Mouse (Mus musculus) embryonic facial prominence, embryonic 13.5 days (tissue): ENCODE measurements at regions not wholly inside any gene's neighbourhood (a gene's known extent, or its start where the extent isn't known, plus 50 kb on each side); places are given as distances from the start of the nearest gene placed in this dataset.

Source experiments
- ATAC-seq: fragments of 200-750 bp; cut with Nextera tagmentation; 2 replicates; pipeline ENCODE4 v1.8.0; 2017; ENCODE audit warnings: low read depth; ENCODE audit not compliant: insufficient number of reproducible peaks, insufficient read depth, low FRiP score, low TSS enrichment
- H3K27ac ChIP-seq: fragments of 300-500 bp; sonication (generic); 2 replicates; pipeline ENCODE4 v1.5.1; 2015; ENCODE audit warnings: moderate library complexity, mild to moderate bottlenecking, inconsistent platforms
- H3K27me3 ChIP-seq: fragments of 300-500 bp; sonication (generic); 2 replicates; pipeline ENCODE4 v1.6.1; 2015; ENCODE audit warnings: mild to moderate bottlenecking, inconsistent platforms
- H3K36me3 ChIP-seq: fragments of 300-500 bp; sonication (generic); 2 replicates; pipeline ENCODE4 v1.6.1; 2015; ENCODE audit warnings: mild to moderate bottlenecking, inconsistent platforms
- H3K4me1 ChIP-seq: fragments of 300-500 bp; sonication (generic); 2 replicates; pipeline ENCODE4 v1.6.1; 2015; ENCODE audit warnings: inconsistent platforms
- H3K4me2 ChIP-seq: fragments of 300-500 bp; sonication (generic); 2 replicates; pipeline ENCODE4 v1.6.1; 2015; ENCODE audit warnings: moderate library complexity, mild to moderate bottlenecking, inconsistent platforms
- H3K4me3 ChIP-seq: fragments of 300-500 bp; sonication (generic); 2 replicates; pipeline ENCODE4 v1.5.1; 2015; ENCODE audit warnings: mild to moderate bottlenecking, inconsistent platforms
- H3K9ac ChIP-seq: fragments of 300-500 bp; sonication (generic); 2 replicates; pipeline ENCODE4 v1.6.1; 2015; ENCODE audit warnings: mild to moderate bottlenecking, inconsistent platforms
- H3K9me3 ChIP-seq: fragments of 300-500 bp; sonication (generic); 2 replicates; pipeline ENCODE4 v1.6.1; 2016; ENCODE audit warnings: inconsistent platforms
- WGBS: fragments of 180-500 bp; shearing (Covaris S2); methylation state at CpG from one replicate; pipeline ENCODE4 v1.1.7; 2015; ENCODE audit warnings: mixed read lengths; 5-methylcytosine and 5-hydroxymethylcytosine counted together

DNA sequence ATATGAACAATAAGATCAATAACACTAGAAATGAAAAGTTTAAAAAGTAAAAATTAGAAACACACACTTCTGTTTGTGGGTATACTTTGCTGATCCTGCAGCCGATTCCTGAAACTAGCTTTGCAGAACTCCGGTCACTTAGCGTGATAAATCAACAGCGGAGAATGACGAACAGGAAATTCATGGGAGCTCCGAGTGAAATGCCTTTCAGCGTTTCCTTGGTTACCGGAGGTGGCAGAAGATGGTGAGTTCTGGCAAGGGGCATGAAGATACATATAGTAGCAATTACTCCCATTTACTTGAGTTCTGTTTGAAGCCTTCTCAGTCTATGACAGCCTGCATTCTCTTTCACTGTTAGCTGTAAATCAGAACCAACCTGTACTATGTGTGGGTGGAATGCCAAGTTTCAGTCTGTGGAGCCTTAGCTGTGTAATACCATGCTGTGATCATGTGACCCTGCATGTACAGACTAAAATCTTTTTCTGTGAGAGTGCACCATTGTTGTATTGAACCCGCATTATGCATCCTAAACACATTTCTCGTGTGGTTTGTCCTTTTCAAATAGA is 109.0 kb upstream of the Itga1 start:
- Histone ChIP-seq H3K36me3 (no peaks in the 10 kb centered on the region), H3K9ac (no peak overlapping the region), H3K27me3 (no peaks in the 10 kb centered on the region), H3K9me3 (no peaks in the 10 kb centered on the region), H3K4me2 (no peak overlapping the region), H3K4me3 (no peak overlapping the region), H3K4me1 (no peaks in the 10 kb centered on the region), H3K27ac (no peak overlapping the region)
- no peak for ATAC-seq
- WGBS: 78% methylated on average over 10 of the region's 10 CpGs

DNA sequence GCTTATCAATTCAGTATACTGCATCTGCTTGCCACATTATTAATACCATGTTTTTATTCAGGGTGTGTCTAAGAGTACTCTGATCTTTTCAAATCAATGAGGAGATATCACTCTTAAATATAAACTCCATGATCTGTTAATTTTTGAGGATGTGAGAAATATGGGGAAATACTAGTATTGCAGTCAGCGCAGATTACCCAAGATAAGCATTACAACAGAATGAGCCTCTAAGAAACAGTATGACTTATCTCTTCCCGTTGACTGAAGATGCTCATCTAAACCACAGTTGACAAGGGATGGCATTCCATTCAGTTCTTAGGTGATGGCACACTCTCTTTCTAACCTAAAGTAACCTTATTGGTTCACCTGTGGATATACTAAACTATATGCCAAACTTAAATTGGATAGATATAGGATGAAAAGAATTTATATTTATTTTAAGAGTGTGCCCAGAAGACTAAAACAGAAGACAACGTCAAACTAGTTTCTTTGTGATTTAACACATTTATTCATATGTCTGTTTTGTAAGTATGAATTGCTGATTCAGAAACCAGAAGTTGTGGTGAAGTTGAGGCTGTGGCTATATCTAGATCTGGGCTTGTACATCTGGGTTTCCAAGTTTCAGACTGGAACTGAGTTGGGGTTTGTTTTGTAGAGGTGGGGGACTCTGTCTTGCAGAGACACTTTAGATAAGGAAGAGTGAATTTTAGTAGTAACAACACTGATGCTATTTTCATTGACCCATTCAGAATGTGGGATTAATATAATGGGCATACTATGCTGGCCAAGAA is 107.8 kb upstream of the Itga1 start:
- H3K9ac ChIP-seq: no peak overlapping the region
- no peaks in the 10 kb centered on the region for H3K27me3 ChIP-seq
- no peaks in the 10 kb centered on the region for H3K9me3 ChIP-seq
- no peaks in the 10 kb centered on the region for H3K36me3 ChIP-seq
- H3K27ac ChIP-seq: no peak overlapping the region
- no peak overlapping the region for H3K4me2 ChIP-seq
- WGBS: 90% methylated on average over 3 of the region's 3 CpGs
- no peak overlapping the region for H3K4me3 ChIP-seq
- ATAC-seq: no peak
- no peaks in the 10 kb centered on the region for H3K4me1 ChIP-seq

DNA sequence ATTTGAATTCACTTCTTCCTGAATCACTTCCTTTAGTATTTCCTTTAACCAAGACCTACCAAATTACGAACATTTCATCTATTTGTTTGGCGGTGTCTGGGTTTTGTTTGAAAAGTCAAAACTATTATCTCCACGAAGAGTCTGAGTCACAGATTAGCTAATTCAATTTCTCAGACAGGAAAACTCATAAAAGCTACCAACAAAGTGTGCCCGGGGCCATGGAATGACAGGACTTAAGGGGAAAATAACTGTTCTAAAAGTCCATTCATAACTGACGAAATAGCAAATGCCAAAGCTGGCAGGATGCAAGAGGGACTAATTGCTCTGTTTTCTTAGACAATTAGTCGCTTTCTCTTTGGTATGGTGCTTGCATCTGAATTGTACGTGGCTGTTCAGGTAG is 105.0 kb upstream of the Itga1 start:
- Histone ChIP-seq H3K9ac (no peak overlapping the region), H3K36me3 (no peaks in the 10 kb centered on the region), H3K27ac (no peak overlapping the region), H3K4me2 (no peak overlapping the region), H3K27me3 (no peaks in the 10 kb centered on the region), H3K4me3 (no peak overlapping the region), H3K4me1 (no peaks in the 10 kb centered on the region), H3K9me3 (no peaks in the 10 kb centered on the region)
- WGBS: 61% methylated on average over 7 of the region's 7 CpGs
- ATAC-seq: no peak

DNA sequence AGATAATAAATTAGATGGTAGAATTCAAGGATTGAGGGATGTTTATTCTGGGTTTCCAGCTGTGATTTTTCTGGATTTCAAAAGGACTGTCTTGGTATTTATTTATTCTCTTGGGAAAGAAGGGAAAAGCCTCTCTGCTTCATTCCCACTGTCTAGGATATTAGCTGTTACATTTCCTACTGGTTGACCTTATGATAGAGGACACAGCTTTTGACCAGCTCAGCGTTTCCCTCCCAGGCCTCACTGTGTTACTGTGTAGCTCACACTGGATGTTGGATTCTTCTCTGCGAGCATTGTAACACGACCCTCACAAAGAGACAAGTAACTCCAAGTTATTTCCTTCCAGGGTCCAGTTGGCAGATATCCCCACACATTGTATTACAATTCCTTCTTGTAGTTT is 97.4 kb upstream of the Itga1 start:
- Histone ChIP-seq H3K27ac (no peak overlapping the region), H3K36me3 (no peaks in the 10 kb centered on the region), H3K4me3 (no peak overlapping the region), H3K9ac (no peak overlapping the region), H3K27me3 (no peaks in the 10 kb centered on the region), H3K4me2 (no peak overlapping the region), H3K4me1 (0 out of 2 replicates have a peak, but pooled peaks cover 4% of the 10 kb centered on the region), H3K9me3 (no peaks in the 10 kb centered on the region)
- 35% methylated on average over 3 of the region's 3 CpGs for WGBS
- ATAC-seq: no peak

DNA sequence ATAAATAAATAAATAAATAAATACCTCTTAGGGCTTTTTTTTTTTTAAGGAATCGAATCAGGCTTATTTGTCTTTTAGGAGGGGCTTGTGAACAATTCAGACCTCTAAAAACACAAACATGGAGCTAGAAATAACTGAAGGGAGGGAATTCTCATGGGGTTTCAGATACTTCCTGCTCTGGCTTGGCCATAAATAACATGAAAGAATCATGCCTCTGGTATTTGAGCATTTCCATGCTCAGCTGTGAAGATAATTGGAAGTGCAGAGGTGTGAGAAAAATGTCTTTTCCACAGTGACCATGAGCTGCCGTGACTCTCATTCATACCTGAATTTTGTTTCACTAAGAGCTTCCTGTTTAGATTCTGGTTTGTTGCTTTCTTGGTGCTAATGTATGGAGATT is 86.3 kb upstream of the Itga1 start:
- WGBS: 68% methylated on average over 2 of the region's 2 CpGs
- ATAC-seq: no peak

DNA sequence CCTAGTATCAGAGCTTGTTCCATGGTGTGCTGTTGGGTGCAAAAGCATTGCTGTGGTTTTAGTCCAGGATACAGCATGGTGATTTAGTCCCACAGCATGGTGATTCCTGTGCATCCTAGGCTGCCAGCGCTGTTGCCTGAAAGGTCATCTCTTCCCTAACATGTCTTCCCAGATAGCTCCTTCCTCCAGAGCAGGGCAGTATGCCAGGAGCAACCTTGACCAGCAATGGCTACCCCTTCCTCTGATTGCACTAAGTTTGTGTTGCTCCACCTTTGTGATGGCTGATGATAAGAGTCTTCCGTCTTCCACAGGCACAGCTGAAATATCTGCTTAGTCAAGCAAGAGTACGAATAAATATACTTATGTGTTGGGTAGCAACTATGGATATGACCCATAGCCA is 85.6 kb upstream of the Itga1 start:
- ATAC-seq: no peak
- WGBS: 91% methylated on average over 3 of the region's 3 CpGs
- Histone ChIP-seq H3K9me3 (no peaks in the 10 kb centered on the region), H3K4me1 (no peaks in the 10 kb centered on the region), H3K9ac (no peak overlapping the region), H3K36me3 (no peaks in the 10 kb centered on the region), H3K4me2 (no peak overlapping the region), H3K4me3 (no peak overlapping the region), H3K27ac (no peak overlapping the region), H3K27me3 (no peaks in the 10 kb centered on the region)

More for the DNA sequence above, 86.3 kb upstream of the Itga1 start:
- Histone ChIP-seq H3K9me3 (no peaks in the 10 kb centered on the region), H3K4me1 (no peaks in the 10 kb centered on the region), H3K27ac (no peak overlapping the region), H3K4me3 (no peak overlapping the region), H3K4me2 (no peak overlapping the region), H3K9ac (no peak overlapping the region), H3K36me3 (no peaks in the 10 kb centered on the region), H3K27me3 (no peaks in the 10 kb centered on the region)

DNA sequence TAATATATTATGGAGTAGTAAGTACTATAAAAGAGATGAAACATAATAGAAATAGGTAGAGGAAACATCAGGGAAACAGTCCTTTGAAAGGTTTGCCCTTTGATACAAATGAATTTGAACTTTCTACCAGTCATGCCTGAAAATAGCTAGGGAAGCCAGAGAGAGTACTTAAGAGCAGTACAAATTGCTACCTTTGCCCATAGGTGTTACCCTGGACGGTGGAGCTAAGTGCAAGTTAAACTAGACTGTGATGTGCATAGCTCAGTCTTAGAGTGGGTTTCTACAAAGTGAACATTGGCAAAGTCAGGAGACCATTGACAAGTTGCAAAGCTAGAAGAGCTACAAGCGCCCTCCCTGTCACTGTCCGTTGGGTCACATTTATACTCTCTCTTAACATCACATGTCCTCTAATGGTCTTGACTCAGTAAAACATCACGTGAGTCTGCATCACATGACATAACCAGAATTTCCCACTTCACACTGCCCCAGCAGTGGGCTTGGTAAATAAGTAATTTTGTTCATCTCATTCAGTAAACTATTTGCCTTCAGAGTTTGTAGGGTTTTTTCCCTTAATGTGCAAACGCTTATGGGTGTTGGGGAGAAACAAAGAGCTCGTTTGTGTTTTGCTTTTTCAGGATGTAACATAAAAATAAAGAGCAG is 80.6 kb upstream of the Itga1 start:
- WGBS: 84% methylated on average over 6 of the region's 6 CpGs
- no peak for ATAC-seq
- Histone ChIP-seq H3K4me2 (no peak overlapping the region), H3K4me1 (no peaks in the 10 kb centered on the region), H3K36me3 (no peaks in the 10 kb centered on the region), H3K4me3 (no peak overlapping the region), H3K9me3 (no peaks in the 10 kb centered on the region), H3K27me3 (no peaks in the 10 kb centered on the region), H3K9ac (no peak overlapping the region), H3K27ac (no peak overlapping the region)

DNA sequence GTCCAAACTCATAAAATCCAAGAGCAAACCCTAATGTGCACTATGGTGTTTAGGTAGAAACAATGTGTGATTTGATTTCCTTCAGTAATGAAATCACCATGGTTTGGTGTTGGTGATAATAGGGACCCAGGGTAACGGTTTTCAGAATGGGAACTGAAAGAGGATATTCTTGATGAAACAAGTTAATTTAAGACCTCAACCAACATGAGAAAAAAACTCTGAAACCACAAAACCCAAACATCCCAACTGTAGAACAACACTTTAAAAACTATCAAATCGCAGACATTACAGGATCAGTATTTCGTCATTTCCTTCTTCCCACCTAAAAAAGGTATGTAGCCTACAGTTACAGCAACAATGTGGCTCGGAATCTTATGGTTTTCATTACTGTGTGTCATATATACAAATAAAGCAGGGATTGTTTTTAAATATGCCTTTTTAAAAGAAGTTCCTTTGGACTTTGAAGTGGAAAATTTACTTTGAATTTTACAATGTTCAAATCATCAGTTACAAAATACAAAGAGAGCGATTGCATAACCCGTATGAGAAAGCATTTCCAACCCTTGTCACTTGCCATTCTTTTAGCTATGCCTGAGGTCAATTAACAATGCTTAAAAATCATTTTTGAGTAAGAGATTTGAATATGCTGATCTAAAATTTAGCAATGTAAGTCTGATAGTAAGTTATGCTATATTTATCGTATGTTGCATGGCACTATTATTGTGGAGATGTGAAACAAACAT is 76.6 kb upstream of the Itga1 start:
- 72% methylated on average over 7 of the region's 7 CpGs for WGBS
- no peak overlapping the region for H3K27ac ChIP-seq
- H3K9ac ChIP-seq: no peak overlapping the region
- no peaks in the 10 kb centered on the region for H3K36me3 ChIP-seq
- no peak overlapping the region for H3K4me2 ChIP-seq
- H3K4me1 ChIP-seq: no peaks in the 10 kb centered on the region
- no peak overlapping the region for H3K4me3 ChIP-seq
- H3K27me3 ChIP-seq: no peaks in the 10 kb centered on the region
- H3K9me3 ChIP-seq: no peaks in the 10 kb centered on the region
- ATAC-seq: no peak

DNA sequence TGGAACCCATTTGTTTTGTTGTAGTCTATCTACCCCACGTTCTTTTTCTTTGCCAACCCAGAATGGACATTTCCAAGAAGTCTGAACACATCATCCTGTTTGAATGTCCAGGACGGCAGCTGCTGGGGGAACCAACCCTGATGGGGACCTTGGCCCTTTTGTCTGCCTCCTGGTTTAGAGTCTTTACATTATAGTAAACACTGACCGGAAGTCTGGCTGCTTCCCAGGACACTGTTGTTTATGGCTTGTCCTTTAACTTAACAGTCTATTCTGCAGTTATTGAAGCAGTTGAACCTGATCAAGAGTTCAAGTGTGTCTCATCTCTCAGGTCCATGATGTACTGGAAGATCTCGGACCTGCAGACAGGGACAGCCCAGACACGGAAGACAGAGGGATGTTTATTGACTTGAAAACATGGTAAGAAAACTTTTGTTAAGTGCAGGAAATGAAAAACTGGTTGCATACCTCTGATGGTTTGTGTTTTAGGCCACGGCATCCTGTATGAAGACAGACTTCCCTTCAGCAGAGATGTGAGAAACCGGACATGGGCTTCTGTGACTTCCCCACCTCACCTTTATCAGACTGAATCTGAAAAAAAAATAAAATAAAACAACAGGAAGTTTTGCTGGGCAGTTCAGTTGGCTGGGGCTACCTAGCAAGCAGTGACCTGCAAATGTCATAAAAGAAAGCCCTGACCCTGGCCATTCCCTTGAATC is 69.7 kb upstream of the Itga1 start:
- H3K9ac ChIP-seq: no peak overlapping the region
- H3K9me3 ChIP-seq: no peaks in the 10 kb centered on the region
- H3K27me3 ChIP-seq: no peaks in the 10 kb centered on the region
- H3K4me3 ChIP-seq: no peak overlapping the region
- H3K4me1 ChIP-seq: no peaks in the 10 kb centered on the region
- no peak overlapping the region for H3K27ac ChIP-seq
- ATAC-seq: no peak
- 70% methylated on average over 7 of the region's 7 CpGs for WGBS
- H3K36me3 ChIP-seq: no peaks in the 10 kb centered on the region
- H3K4me2 ChIP-seq: no peak overlapping the region

DNA sequence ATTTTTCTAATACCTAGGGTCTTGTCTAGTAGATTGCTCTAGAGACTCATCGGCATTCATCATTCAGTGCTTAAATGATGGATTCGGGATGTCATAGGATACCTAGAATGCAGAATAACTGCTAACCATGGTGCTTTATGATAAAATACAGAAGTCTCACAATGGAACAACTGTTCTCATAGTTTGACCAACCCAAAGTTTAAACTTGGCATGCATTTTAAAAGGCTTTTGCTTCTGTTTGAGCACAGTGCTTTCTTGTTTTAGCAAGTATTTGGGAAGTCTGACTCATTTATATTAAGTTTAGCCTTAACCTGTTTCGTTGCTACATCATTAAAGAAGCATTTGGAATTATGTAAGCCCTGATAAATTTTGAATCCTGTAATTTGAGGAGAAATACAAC is 64.2 kb upstream of the Itga1 start:
- Histone ChIP-seq H3K27ac (no peak overlapping the region), H3K27me3 (no peaks in the 10 kb centered on the region), H3K4me1 (no peaks in the 10 kb centered on the region), H3K9ac (no peak overlapping the region), H3K36me3 (no peaks in the 10 kb centered on the region), H3K4me3 (no peak overlapping the region), H3K9me3 (no peaks in the 10 kb centered on the region), H3K4me2 (no peak overlapping the region)
- WGBS: 76% methylated on average over 3 of the region's 3 CpGs
- no peak for ATAC-seq

DNA sequence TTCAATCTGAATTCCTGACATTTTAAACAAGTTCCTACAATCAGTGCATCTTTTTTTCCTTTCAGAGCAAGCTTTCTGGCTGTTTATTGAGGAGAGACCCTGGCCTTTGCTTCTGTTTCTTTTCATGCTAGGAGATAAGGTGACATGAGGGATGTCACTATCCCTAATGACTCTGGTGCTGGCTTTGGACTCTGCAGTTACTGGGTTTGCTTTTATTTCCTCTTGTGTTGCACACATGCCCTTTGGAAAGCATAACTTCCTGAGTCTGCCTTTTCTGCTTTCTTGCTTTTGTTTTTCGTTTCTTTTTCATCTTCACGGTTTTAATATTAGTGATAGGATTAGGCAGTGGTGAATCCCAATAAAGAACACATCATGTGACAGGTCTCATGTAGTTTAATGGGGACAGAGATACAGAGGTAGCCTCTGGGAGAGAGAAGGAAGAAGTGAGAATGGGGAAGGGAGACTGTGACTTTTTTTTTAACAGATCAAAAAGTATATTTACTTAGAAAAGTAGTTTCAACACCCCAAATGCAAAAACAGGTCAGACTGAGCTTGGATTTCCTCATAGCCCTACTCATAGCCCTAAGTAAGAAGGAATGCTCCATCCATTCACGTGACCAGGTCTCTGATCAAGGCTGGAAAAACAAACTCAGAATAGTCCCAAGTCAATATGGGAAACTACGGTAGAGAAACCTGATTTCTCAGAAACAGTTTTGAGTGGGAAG is 61.1 kb upstream of the Itga1 start:
- Histone ChIP-seq H3K4me1 (no peaks in the 10 kb centered on the region), H3K4me3 (no peak overlapping the region), H3K4me2 (no peak overlapping the region), H3K36me3 (no peaks in the 10 kb centered on the region), H3K27ac (no peak overlapping the region), H3K27me3 (no peaks in the 10 kb centered on the region), H3K9me3 (no peaks in the 10 kb centered on the region), H3K9ac (no peak overlapping the region)
- 81% methylated on average over 4 of the region's 4 CpGs for WGBS
- no peak for ATAC-seq
